Mouse (Mus musculus) olfactory bulb, adult 2 months (tissue): ENCODE measurements around the gene 1520401A03Rik. TPM values are rescaled to one million over a fixed set of nuclear protein-coding genes. Genes with fewer than 3 reads are reported as not detected.
"Not testable (repeated sequence)": the region's sequence is repeated elsewhere in the genome, so short reads cannot be mapped to it uniquely, and the experiment has no call there.

Experiments
- H3K27ac ChIP-seq: fragments of 200-500 bp; 2 replicates; pipeline ENCODE4 v1.5.1; 2012; ENCODE audit warnings: low read depth, low read length; ENCODE audit not compliant: insufficient read depth
- H3K4me1 ChIP-seq: fragments of 200-500 bp; 2 replicates; pipeline ENCODE4 v1.6.1; 2012; ENCODE audit warnings: low read length; ENCODE audit not compliant: control insufficient read depth, insufficient read depth
- H3K4me3 ChIP-seq: fragments of 200-500 bp; 2 replicates; pipeline ENCODE4 v1.5.1; 2012; ENCODE audit warnings: mild to moderate bottlenecking, low read depth, low read length, moderate library complexity; ENCODE audit not compliant: insufficient read depth
- CTCF ChIP-seq: fragments of 200-500 bp; IDR thresholded peaks from 2 replicates; pipeline ENCODE4 v1.5.1; 2012; ENCODE audit warnings: low read depth, mild to moderate bottlenecking, low read length, moderate library complexity; ENCODE audit not compliant: insufficient read depth
- POLR2A ChIP-seq: fragments of 200-500 bp; IDR thresholded peaks from 2 replicates; pipeline ENCODE4 v1.6.1; 2012; ENCODE audit warnings: mild to moderate bottlenecking, low read depth, low read length, moderate library complexity; ENCODE audit not compliant: insufficient read depth
- WGBS: fragments of 180-500 bp; shearing (Covaris S2); methylation state at CpG from one replicate; pipeline ENCODE4 v1.1.7; 2018; 5-methylcytosine and 5-hydroxymethylcytosine counted together
- polyA plus RNA-seq: library from polyadenylated mRNA; stranded (reverse); fragments of >200 nt; gene quantifications from 2 replicates; pipeline ENCODE4 v1.2.4, GENCODE M21; 2012; ENCODE audit warnings: low replicate concordance; ENCODE audit not compliant: missing spikeins, insufficient read depth, insufficient read length

Gene 1520401A03Rik
- not detected in 2 replicates for polyA plus RNA-seq

DNA sequence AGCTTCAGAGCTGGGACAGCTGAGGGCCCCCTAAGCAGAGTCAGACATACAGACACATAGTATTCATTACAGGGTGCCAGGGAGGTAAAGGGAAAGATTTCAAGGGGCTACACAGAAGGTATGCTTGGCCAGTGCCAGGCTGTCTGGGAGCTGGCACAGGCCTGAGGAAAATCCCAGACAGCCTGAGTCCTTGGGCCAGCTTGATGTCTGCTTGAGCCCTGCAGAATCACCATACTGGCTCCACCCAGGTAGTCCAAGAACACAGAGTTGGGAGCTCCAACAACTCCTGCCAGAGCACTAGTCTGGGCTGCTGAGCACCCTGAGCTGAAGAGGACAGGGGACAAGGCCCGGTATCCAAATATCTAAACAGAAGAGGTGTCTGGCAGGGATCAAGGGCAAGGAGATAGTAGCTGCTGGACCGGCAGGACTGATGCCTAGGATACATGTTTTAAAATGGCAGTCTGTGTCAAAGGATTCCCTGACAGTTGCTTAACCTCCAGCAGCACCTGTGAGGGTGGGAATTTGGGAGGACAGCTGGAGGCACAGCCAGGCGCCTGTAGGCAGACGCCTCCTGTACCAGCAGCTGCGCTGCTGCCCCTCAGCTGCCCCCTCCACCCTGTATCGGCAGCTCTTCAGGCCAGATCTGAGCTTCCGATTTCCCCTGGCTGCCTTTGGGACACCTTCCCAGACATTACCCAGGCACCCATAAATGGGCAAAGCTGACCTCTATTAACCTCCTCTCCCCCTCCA is at the start of gene 1520401A03Rik:
TSS of gene 1520401A03Rik (minus strand) at position 408 of the 750 bp plus-strand sequence.
- WGBS: 84% methylated on average over 7 of the region's 7 CpGs
- no peak within 1 kb of the TSS for H3K4me3 ChIP-seq
- TF ChIP-seq POLR2A (no peak), CTCF (no peak)
- H3K4me1 ChIP-seq: peaks cover 6% of the 10 kb centered on the region; the same call in 1 of the 2 replicates
- H3K27ac ChIP-seq: no peak within 1 kb of the TSS

DNA sequence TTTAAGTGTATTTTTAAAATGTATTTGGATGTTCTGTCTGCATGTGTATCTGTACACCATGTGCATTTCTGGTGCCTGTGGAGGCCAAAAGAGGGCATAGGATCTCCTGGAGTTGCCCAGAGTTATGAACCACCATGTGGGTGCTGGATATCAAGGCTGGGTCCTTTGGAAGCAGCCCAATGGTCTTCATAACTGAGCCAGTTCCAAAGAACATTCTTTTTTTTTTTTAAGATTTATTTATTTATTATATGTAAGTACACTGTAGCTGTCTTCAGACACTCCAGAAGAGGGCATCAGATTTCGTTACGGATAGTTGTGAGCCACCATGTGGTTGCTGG is 49.6 kb upstream of the 1520401A03Rik start:
- not testable (repeated sequence) for H3K4me1 ChIP-seq, H3K27ac ChIP-seq, H3K4me3 ChIP-seq
- 55% methylated on average over 2 of the region's 2 CpGs for WGBS

DNA sequence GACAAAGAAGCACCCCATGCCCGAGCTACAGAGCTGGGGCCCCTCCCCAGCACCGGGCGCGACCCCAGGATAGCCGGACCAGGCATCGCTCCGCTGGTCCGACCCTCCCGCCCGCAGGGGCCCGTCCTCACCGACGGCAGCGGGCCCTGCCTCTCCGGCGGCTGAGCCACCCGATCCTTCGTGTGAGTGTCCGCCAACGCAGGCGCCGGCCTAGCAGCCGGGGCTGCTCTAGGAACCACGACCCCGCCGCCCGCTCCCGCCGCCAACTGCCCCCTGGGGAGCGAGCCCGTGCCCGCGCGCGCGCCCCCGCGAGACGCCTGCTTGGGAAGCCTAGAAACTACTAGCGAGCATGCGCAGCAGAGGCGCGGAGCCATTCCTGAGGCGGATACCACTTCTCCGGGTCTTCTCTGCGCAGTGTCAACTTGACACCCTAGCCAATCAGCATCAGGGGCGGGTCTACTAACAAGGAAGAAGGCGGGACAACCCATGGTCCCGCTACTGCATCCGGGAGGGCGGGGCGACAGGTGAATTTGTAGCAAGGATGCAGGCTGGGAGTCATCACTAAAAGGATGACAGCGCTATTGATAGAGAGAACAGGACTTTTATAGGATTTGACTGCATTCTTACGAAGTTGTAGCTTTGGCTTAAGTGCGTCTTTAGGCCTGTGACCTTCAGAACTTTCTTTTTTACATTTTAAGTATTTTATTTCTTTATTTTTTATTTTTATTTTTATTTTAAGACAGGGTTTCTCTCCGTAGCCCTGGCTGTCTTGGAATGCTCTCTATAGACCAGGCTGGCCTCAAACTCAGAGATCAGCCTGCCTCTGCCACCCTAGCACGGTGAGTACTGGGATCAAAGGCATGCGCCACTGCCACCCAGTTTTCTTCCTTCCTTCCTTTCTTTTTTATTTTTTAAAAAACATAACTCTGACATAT is 49.0 kb upstream of the 1520401A03Rik start, which contains the start of gene Flywch1:
TSS of gene Flywch1 (minus strand) at position 319 of the 935 bp plus-strand sequence.
- Histone ChIP-seq H3K4me3 (peak within 1 kb of the TSS; percentile 81), H3K4me1 (peaks cover 8% of the 10 kb centered on the region; the same call in 1 of the 2 replicates), H3K27ac (peak within 1 kb of the TSS; percentile 70)
- TF ChIP-seq CTCF (no peak), POLR2A (peak; percentile 93)
- WGBS: 3% methylated on average over 58 of the region's 58 CpGs

DNA sequence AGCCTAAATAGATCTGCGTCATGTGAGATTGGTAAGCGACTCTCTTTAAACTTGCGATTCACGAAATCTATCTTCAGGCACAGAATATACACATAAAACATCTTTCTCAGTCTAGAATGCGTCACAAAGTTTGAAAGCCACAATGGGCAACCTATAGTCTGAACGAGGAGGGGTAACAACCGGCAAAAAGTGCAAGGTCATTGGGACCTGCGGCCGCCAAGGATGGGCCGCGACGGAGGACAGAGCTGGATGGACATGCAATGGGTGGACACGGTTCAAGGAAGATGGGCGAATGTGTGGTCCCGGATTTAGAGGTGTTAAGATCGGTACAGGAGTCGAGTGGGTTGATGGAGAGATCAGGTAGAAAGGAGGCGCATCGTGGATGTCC is 48.3 kb upstream of the 1520401A03Rik start:
- Histone ChIP-seq H3K4me1 (peaks cover 8% of the 10 kb centered on the region; the same call in 1 of the 2 replicates), H3K4me3 (peak overlapping the region; percentile 81), H3K27ac (peak overlapping the region; percentile 70)
- TF ChIP-seq POLR2A (no peak), CTCF (no peak)
- under 1% methylated on average over 19 of the region's 19 CpGs for WGBS

DNA sequence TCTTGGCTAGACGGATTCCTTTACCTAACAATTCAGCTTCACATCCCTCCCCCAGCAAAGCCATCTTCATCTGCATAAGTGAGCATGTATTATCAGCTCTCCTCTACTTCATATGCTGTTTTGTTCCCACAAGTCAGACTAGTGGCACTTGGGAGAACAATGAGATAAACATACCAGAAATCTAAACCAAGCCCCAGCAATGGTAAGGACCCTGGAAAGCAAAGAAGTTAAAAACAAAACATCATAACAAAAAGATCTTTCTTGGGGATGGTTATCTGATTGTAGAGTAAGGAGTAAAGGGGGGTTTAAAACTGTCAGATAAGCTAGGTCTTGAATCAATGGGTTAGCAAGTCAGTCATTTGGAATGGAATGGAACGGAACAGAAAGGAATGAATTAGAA is 47.9 kb upstream of the 1520401A03Rik start:
- no peak overlapping the region for H3K4me3 ChIP-seq
- no peak for TF ChIP-seq CTCF
- TF ChIP-seq POLR2A: no peak
- peaks cover 8% of the 10 kb centered on the region; the same call in 1 of the 2 replicates for H3K4me1 ChIP-seq
- WGBS: 15% methylated on average over 2 of the region's 2 CpGs
- H3K27ac ChIP-seq: 0 out of 2 replicates have a peak overlapping the region, but pooled peaks have one; percentile 70

DNA sequence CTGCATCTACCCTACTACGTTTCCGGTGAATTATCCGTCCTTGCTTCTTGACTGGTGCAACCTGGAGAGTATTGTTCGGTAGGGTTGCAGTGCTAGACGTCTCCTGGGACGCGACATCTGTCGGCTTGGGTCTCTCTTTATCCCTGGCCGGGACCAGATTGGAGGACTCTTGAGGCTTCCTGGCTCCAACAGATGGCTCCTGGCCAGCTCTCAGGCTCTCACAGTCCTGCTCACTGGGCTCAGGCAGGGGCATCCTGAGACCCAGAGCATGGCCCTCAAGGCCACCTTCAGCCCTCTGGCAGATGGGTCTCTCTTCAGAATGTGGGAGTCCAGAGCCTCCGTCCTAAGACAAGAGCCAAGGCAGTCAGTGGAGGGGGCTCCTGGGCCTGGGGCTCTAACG is 40.4 kb upstream of the 1520401A03Rik start:
- WGBS: 83% methylated on average over 11 of the region's 11 CpGs
- TF ChIP-seq POLR2A: no peak
- TF ChIP-seq CTCF: no peak
- H3K4me3 ChIP-seq: no peak overlapping the region
- H3K27ac ChIP-seq: no peak overlapping the region
- peaks cover 3% of the 10 kb centered on the region; the same call in 1 of the 2 replicates for H3K4me1 ChIP-seq

DNA sequence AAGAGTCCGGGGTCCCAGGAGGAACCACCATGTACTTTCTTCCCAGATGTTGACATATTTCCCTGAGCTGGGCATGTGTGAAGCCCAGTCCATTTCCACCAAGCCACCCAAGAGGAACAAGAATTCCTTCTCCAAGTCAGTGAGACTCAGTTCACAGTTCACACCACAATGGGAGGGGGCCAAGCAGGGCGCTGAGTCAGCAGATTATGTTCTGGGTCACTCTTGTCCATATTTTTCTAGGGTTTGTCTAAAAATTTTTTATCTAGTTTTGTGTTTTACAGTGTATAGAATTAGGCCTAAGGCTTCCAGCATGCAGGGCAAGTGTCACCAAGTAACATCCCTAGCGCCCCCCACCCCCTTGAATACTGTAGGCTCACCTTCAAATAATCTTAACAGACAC is 38.6 kb upstream of the 1520401A03Rik start:
- Histone ChIP-seq H3K4me3 (no peak overlapping the region), H3K27ac (no peak overlapping the region), H3K4me1 (peaks cover 3% of the 10 kb centered on the region; the same call in 1 of the 2 replicates)
- TF ChIP-seq POLR2A: no peak
- WGBS: 97% methylated on average over 3 of the region's 3 CpGs

DNA sequence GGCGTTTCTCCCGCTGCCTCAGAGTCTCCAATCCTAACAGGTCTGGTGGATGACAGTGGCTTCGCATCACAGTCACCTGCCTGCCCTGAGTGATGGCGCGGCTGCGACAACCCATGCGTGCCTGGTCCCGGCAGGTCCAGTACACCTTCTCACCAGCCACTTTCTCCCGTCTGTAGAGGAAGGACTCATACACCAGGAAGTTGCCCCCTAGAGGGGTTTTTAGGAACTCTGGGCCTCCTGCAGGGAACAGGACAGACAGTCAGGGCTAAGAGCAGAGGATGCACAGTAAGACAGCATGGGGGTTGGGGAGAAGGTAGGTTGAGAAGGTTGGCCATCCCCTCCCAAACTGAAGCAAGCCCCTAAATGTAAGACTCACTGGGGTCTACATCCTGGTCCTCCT is 37.6 kb upstream of the 1520401A03Rik start:
- TF ChIP-seq CTCF: no peak
- no peak for TF ChIP-seq POLR2A
- WGBS: 95% methylated on average over 9 of the region's 9 CpGs
- no peak overlapping the region for H3K4me3 ChIP-seq

DNA sequence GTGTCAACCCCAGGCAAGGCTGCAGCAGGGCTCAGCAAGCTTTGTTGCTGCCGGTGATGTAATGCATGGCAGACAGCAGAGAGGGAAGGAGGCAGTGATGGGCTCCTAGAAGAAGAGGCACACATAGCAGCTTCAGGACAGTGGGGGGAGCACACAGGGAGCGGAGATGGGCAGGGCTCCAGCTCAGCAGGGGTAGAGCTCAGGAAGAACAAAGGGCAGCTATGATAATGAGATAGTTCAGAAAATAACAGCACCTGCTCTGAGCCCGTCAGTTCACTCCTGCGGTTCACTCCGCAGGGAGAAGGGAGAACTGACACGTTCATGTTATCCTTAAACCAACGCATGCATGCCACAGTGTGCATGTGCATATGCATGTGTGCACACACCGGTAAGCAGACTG is 36.2 kb upstream of the 1520401A03Rik start:
- H3K4me3 ChIP-seq: no peak overlapping the region
- 65% methylated on average over 8 of the region's 8 CpGs for WGBS
- TF ChIP-seq CTCF: no peak
- no peak for TF ChIP-seq POLR2A
- H3K4me1 ChIP-seq: peaks cover 3% of the 10 kb centered on the region; the same call in 1 of the 2 replicates
- no peak overlapping the region for H3K27ac ChIP-seq

More for the DNA sequence above, 37.6 kb upstream of the 1520401A03Rik start:
- Histone ChIP-seq H3K27ac (no peak overlapping the region), H3K4me1 (peaks cover 3% of the 10 kb centered on the region; the same call in 1 of the 2 replicates)
